Mouse (Mus musculus): ENCODE measurements at regions not wholly inside any gene's neighbourhood (a gene's known extent, or its start where the extent isn't known, plus 50 kb on each side); places are given as distances from the start of the nearest gene placed in this dataset.

DNA sequence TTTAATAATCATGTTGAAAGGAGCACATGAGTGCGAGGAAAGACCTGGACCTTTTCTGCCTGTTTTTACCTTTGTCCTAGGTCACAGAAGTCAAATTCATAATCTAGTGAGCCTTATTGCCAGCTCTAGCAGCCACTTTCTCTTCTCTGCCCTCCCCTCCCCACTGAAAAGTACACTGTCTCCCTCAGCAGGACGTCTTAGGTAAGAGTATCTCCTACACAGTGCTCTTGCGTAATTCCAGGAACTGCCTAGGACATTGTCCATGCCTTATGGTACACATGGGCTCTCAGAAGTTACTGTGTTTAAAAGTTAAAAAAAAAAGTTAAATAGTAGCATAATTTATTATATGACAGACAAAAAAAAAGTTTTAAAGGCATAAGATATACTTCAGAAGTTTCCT is 100.7 kb upstream of the Irak1bp1 start:
- TF ChIP-seq CTCF (IDR thresholded peaks at IDR 0.05; ENCODE audit: extremely low read depth, insufficient read length, insufficient replicate concordance, low read depth, low read length), result no peak
- no peak for TF ChIP-seq POLR2A (IDR thresholded peaks at IDR 0.05; ENCODE audit: low read depth, low read length)
